Mouse (Mus musculus) MEL (cell line): ENCODE data around the gene Ppm1e. TPM values are rescaled to one million over a fixed set of nuclear protein-coding genes. Genes with fewer than 3 reads are reported as not detected.

Experiments used
- DNase-seq: peaks from one replicate; pipeline ENCODE4 v3.0.0; 2011; ENCODE audit warnings: low read depth, low spot score
- H3K27ac ChIP-seq: 2 replicates; pipeline ENCODE4 v1.5.1; 2012; ENCODE audit warnings: low read depth, mild to moderate bottlenecking, control low read depth, low read length, moderate library complexity; ENCODE audit not compliant: control insufficient read depth
- H3K27me3 ChIP-seq, 2 experiments: fragments of 150-350 bp in 1 of 2; sonication (generic) in 1 of 2; 2 replicates each; pipeline ENCODE4 v1.6.1; 2012; ENCODE audit warnings: low read length in 2 of 2, mild to moderate bottlenecking in 2 of 2, improper control_type of control experiment in 1 of 2, moderate library complexity in 1 of 2; ENCODE audit not compliant: insufficient read depth in 2 of 2, control insufficient read depth in 1 of 2
- H3K36me3 ChIP-seq, 2 experiments: 2 replicates each; pipeline ENCODE4 v1.6.1; 2012 to 2014; ENCODE audit warnings: low read length in 2 of 2, improper control_type of control experiment in 1 of 2, inconsistent platforms in 1 of 2, mild to moderate bottlenecking in 1 of 2; ENCODE audit not compliant: insufficient read depth in 2 of 2, control insufficient read depth in 1 of 2
- H3K4me1 ChIP-seq, 2 experiments: fragments of 150-350 bp in 1 of 2; sonication (generic) in 1 of 2; 2 replicates each; pipeline ENCODE4 v1.6.1; 2012; ENCODE audit warnings: low read length in 2 of 2, improper control_type of control experiment in 1 of 2, mild to moderate bottlenecking in 1 of 2; ENCODE audit not compliant: insufficient read depth in 2 of 2, control insufficient read depth in 1 of 2
- H3K4me3 ChIP-seq, 2 experiments: fragments of 150-350 bp in 1 of 2; sonication (generic) in 1 of 2; 2 replicates each; pipeline ENCODE4 v1.5.1; 2012; ENCODE audit warnings: low read depth in 2 of 2, low read length in 2 of 2, mild to moderate bottlenecking in 2 of 2, moderate library complexity in 2 of 2, control low read depth in 1 of 2, improper control_type of control experiment in 1 of 2; ENCODE audit not compliant: control insufficient read depth in 1 of 2, insufficient read depth in 1 of 2
- H3K79me2 ChIP-seq: 2 replicates; pipeline ENCODE4 v1.6.1; 2012; ENCODE audit warnings: mild to moderate bottlenecking, low read length, moderate library complexity; ENCODE audit not compliant: control insufficient read depth, poor library complexity, insufficient read depth
- H3K9ac ChIP-seq: 2 replicates; pipeline ENCODE4 v1.6.1; 2012; ENCODE audit warnings: low read depth, mild to moderate bottlenecking, control low read depth, low read length, moderate library complexity; ENCODE audit not compliant: control insufficient read depth, poor library complexity, severe bottlenecking
- H3K9me3 ChIP-seq: fragments of 150-350 bp; sonication (generic); replicated peaks from 2 replicates; pipeline ENCODE4 v1.6.1; 2012; ENCODE audit warnings: mild to moderate bottlenecking, low read length, improper control_type of control experiment, moderate library complexity; ENCODE audit not compliant: insufficient read depth
- CHD1 ChIP-seq: IDR thresholded peaks from 2 replicates; pipeline ENCODE4 v1.6.1; 2012; ENCODE audit warnings: low read depth, mild to moderate bottlenecking, inconsistent platforms, low read length, improper control_type of control experiment
- CTCF ChIP-seq, 3 experiments: IDR thresholded peaks in 2 of 3; conservative IDR thresholded peaks in 1 of 3; 2 replicates each; pipeline ENCODE4 v1.5.1; 2011 to 2012; ENCODE audit warnings: low read length in 3 of 3, low read depth in 2 of 3, mild to moderate bottlenecking in 2 of 3, improper control_type of control experiment in 1 of 3, inconsistent platforms in 1 of 3, mixed read lengths in 1 of 3, moderate library complexity in 1 of 3; ENCODE audit not compliant: control insufficient read depth in 1 of 3, insufficient read depth in 1 of 3, poor library complexity in 1 of 3, severe bottlenecking in 1 of 3
- E2F4 ChIP-seq: IDR thresholded peaks from 2 replicates; pipeline ENCODE4 v1.6.1; 2011; ENCODE audit warnings: low read depth, low read length, improper control_type of control experiment, borderline replicate concordance
- ELF1 ChIP-seq: IDR thresholded peaks from 2 replicates; pipeline ENCODE4 v1.6.1; 2014; ENCODE audit warnings: low read depth, mild to moderate bottlenecking, inconsistent platforms, low read length, improper control_type of control experiment, moderate library complexity
- EP300 ChIP-seq, 2 experiments: IDR thresholded peaks; 2 replicates each; pipeline ENCODE4 v1.6.1; 2011; ENCODE audit warnings: improper control_type of control experiment in 2 of 2, low read length in 2 of 2, low read depth in 1 of 2, mild to moderate bottlenecking in 1 of 2
- ETS1 ChIP-seq: IDR thresholded peaks from 2 replicates; pipeline ENCODE4 v1.6.1; 2012; ENCODE audit warnings: low read depth, mild to moderate bottlenecking, inconsistent platforms, low read length, improper control_type of control experiment, moderate library complexity
- GABPA ChIP-seq: IDR thresholded peaks from 2 replicates; pipeline ENCODE4 v1.6.1; 2012; ENCODE audit warnings: low read depth, mild to moderate bottlenecking, inconsistent platforms, low read length, improper control_type of control experiment, moderate library complexity
- HCFC1 ChIP-seq: IDR thresholded peaks from 2 replicates; pipeline ENCODE4 v1.6.1; 2012; ENCODE audit warnings: low read depth, mild to moderate bottlenecking, inconsistent platforms, low read length, improper control_type of control experiment, moderate library complexity
- KAT2A ChIP-seq: conservative IDR thresholded peaks from 2 replicates; pipeline ENCODE4 v1.6.1; 2012; ENCODE audit warnings: low read depth, low read length, improper control_type of control experiment, inconsistent platforms
- MAFK ChIP-seq: IDR thresholded peaks from 2 replicates; pipeline ENCODE4 v1.6.1; 2011; ENCODE audit warnings: low read depth, mild to moderate bottlenecking, low read length, improper control_type of control experiment, borderline replicate concordance
- MAX ChIP-seq: IDR thresholded peaks from 2 replicates; pipeline ENCODE4 v1.6.1; 2011; ENCODE audit warnings: low read length, improper control_type of control experiment
- MXI1 ChIP-seq: IDR thresholded peaks from 2 replicates; pipeline ENCODE4 v1.6.1; 2011; ENCODE audit warnings: mild to moderate bottlenecking, low read depth, low read length, improper control_type of control experiment
- MYB ChIP-seq: IDR thresholded peaks from 2 replicates; pipeline ENCODE4 v1.6.1; 2011; ENCODE audit warnings: mild to moderate bottlenecking, low read depth, low read length, improper control_type of control experiment
- NELFE ChIP-seq: IDR thresholded peaks from 2 replicates; pipeline ENCODE4 v1.6.1; 2011; ENCODE audit warnings: low read depth, low read length, improper control_type of control experiment
- NRF1 ChIP-seq: IDR thresholded peaks from 2 replicates; pipeline ENCODE4 v1.6.1; 2014; ENCODE audit warnings: low read depth, mild to moderate bottlenecking, inconsistent platforms, low read length, improper control_type of control experiment, moderate library complexity; ENCODE audit not compliant: poor library complexity, insufficient read depth, severe bottlenecking
- POLR2A ChIP-seq, 2 experiments: IDR thresholded peaks; 2 replicates each; pipeline ENCODE4 v1.6.1; 2011 to 2012; ENCODE audit warnings: low read length in 2 of 2, mild to moderate bottlenecking in 2 of 2, control low read depth in 1 of 2, improper control_type of control experiment in 1 of 2, low read depth in 1 of 2, moderate library complexity in 1 of 2; ENCODE audit not compliant: control insufficient read depth in 1 of 2, insufficient read depth in 1 of 2, poor library complexity in 1 of 2
- POLR2AphosphoS5 ChIP-seq: IDR thresholded peaks from 2 replicates; pipeline ENCODE4 v1.6.1; 2012; ENCODE audit warnings: low read depth, borderline replicate concordance, mild to moderate bottlenecking, inconsistent platforms, low read length, moderate library complexity, mixed read lengths
- RAD21 ChIP-seq: IDR thresholded peaks from 2 replicates; pipeline ENCODE4 v1.6.1; 2011; ENCODE audit warnings: mild to moderate bottlenecking, low read depth, low read length, improper control_type of control experiment
- TAL1 ChIP-seq: IDR thresholded peaks from 2 replicates; pipeline ENCODE4 v1.6.1; 2012; ENCODE audit warnings: mild to moderate bottlenecking, inconsistent platforms, low read length, moderate library complexity, mixed read lengths
- TBP ChIP-seq: IDR thresholded peaks from 2 replicates; pipeline ENCODE4 v1.8.0; 2011; ENCODE audit warnings: low read depth, low read length, improper control_type of control experiment
- TCF12 ChIP-seq: IDR thresholded peaks from 2 replicates; pipeline ENCODE4 v1.6.1; 2014; ENCODE audit warnings: low read depth, mild to moderate bottlenecking, inconsistent platforms, low read length, improper control_type of control experiment, moderate library complexity
- UBTF ChIP-seq: IDR thresholded peaks from 2 replicates; pipeline ENCODE4 v1.6.1; 2012; ENCODE audit warnings: low read depth, mild to moderate bottlenecking, inconsistent platforms, low read length, improper control_type of control experiment, moderate library complexity, borderline replicate concordance; ENCODE audit not compliant: insufficient read depth
- USF1 ChIP-seq: IDR thresholded peaks from 2 replicates; pipeline ENCODE4 v1.6.1; 2014; ENCODE audit warnings: low read depth, mild to moderate bottlenecking, inconsistent platforms, low read length, improper control_type of control experiment, moderate library complexity
- ZC3H11A ChIP-seq: IDR thresholded peaks from 2 replicates; pipeline ENCODE4 v1.6.1; 2012; ENCODE audit warnings: low read depth, mild to moderate bottlenecking, inconsistent platforms, low read length, improper control_type of control experiment
- ZKSCAN1 ChIP-seq: IDR thresholded peaks from 2 replicates; pipeline ENCODE4 v1.6.1; 2012; ENCODE audit warnings: low read depth, mild to moderate bottlenecking, inconsistent platforms, low read length, improper control_type of control experiment, moderate library complexity
- ZMIZ1 ChIP-seq: IDR thresholded peaks from 2 replicates; pipeline ENCODE4 v1.6.1; 2012; ENCODE audit warnings: low read depth, mild to moderate bottlenecking, inconsistent platforms, low read length, improper control_type of control experiment, moderate library complexity
- ZNF384 ChIP-seq: IDR thresholded peaks from 2 replicates; pipeline ENCODE4 v1.6.1; 2012; ENCODE audit warnings: low read depth, mild to moderate bottlenecking, inconsistent platforms, low read length, improper control_type of control experiment
- polyA plus RNA-seq, 2 experiments: library from polyadenylated mRNA; stranded (reverse) in 1 of 2; unstranded in 1 of 2; fragments of >175 nt in 1 of 2; fragments of >200 nt in 1 of 2; gene quantifications; 2 replicates each; pipeline versions ENCODE4 v1.2.1 to v1.2.4; 2012; ENCODE audit warnings: low replicate concordance in 2 of 2, low read depth in 1 of 2; ENCODE audit not compliant: insufficient read length in 2 of 2, insufficient read depth in 1 of 2, missing spikeins in 1 of 2
- total RNA-seq: library from RNA; depleted of rRNA; stranded (reverse); fragments of 300-350 nt; gene quantifications from 2 replicates; pipeline ENCODE4 v1.2.3, GENCODE M21; 2012

Ppm1e gene
- total and polyA plus RNA-seq, 3 experiments: 1.3 to 2.8 TPM; not detected in 1

DNA sequence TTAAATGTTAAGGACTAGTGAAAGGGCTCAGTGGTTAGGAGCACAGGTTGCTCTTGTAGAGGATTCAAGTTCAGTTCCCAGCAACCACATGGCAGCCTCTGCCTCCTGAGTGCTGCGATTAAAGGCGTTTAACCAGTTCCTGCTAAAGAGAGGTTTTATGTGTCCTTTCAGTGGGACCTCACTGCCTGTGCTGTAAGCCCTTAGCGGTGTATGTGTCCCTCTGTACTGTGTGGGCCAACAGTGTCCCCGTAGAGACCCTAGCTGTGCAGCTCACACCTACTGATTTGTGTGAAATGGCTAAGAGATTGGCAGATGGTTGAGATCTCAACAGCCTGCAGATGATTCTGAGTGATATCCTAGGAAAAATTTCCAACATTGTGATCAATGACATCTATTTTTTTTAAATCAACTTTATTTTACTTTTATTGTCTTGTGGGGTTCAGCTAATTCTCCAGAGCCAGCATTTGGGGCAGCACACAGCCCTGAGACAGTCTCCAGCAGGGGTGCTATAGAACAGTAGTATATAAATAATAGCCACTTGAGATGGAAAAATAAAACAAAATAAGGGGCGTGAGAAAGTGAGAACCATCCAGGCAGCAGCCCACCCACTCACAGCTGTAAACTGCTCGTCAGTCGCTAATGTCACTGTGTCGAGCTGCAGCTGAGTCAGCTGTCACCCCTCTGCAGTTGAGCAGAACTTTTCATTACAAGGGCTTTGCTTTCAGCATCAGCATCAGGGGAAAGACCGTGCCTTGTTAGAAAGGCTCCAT is 111.9 kb downstream of the Ppm1e start:
- Histone ChIP-seq H3K79me2 (no peaks in the 10 kb centered on the region), H3K27ac (no peak overlapping the region), H3K9ac (no peak overlapping the region), H3K4me3 (no peak overlapping the region), H3K4me1 (no peaks in the 10 kb centered on the region), H3K27me3 (no peaks in the 10 kb centered on the region), H3K9me3 (no peaks in the 10 kb centered on the region), H3K36me3 (no peaks in the 10 kb centered on the region)
- no peak for TF ChIP-seq ZMIZ1
- no peak for TF ChIP-seq MAX
- no peak for TF ChIP-seq E2F4
- no peak for TF ChIP-seq POLR2A (IDR thresholded peaks at IDR 0.05; ENCODE audit: control insufficient read depth in 1 of 2, insufficient read depth in 1 of 2, low read depth in 1 of 2, low read length in 2 of 2, poor library complexity in 1 of 2)
- TF ChIP-seq CHD1: no peak
- no peak for TF ChIP-seq ZKSCAN1
- TF ChIP-seq UBTF: no peak
- TF ChIP-seq TBP: no peak
- no peak for TF ChIP-seq ETS1
- TF ChIP-seq MXI1: no peak
- no peak for TF ChIP-seq CTCF (IDR thresholded peaks at IDR 0.05 in 2 of 3, conservative IDR thresholded peaks at IDR 0.05 in 1 of 3; ENCODE audit: control insufficient read depth in 1 of 3, insufficient read depth in 1 of 3, low read depth in 2 of 3, low read length in 3 of 3, poor library complexity in 1 of 3, severe bottlenecking in 1 of 3)
- TF ChIP-seq ZNF384: no peak
- TF ChIP-seq KAT2A: no peak
- no peak for TF ChIP-seq GABPA
- TF ChIP-seq TAL1: no peak
- no peak for DNase-seq

DNA sequence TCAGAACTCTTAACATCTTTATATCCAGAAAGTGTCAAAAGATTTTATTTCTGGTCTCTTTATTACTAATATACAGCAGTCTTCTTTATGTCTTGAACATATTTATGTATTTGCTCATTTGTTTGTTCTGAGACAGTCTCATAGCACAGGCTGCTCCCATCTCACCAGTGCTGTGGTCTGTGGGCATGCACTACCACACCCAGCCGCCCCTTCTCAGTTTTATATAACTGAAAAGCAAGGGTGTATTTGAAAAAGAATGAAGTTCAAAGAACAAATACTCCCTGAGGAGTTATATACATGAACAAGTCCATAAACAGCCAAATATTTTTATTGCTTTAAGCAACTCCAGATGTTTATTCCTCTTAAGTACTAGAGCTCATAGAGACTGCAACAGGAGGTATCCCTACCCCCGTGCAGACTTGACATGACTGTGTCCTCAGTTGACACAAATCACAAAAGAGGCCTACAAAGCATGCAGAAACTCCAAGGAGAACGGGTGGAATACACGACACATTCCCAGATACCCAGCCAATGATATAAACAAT is 112.6 kb downstream of the Ppm1e start:
- no peak overlapping the region for H3K9ac ChIP-seq
- TF ChIP-seq E2F4: no peak
- TF ChIP-seq MAX: no peak
- no peak for TF ChIP-seq CHD1
- TF ChIP-seq TCF12: no peak
- TF ChIP-seq USF1: no peak
- no peak for TF ChIP-seq NRF1
- TF ChIP-seq ELF1: no peak
- no peak for TF ChIP-seq ZC3H11A
- no peak for TF ChIP-seq NELFE
- TF ChIP-seq RAD21: no peak
- no peak for TF ChIP-seq CTCF (IDR thresholded peaks at IDR 0.05 in 2 of 3, conservative IDR thresholded peaks at IDR 0.05 in 1 of 3; ENCODE audit: control insufficient read depth in 1 of 3, insufficient read depth in 1 of 3, low read depth in 2 of 3, low read length in 3 of 3, poor library complexity in 1 of 3, severe bottlenecking in 1 of 3)
- TF ChIP-seq MYB: no peak
- no peak for TF ChIP-seq TAL1
- TF ChIP-seq EP300 (IDR thresholded peaks at IDR 0.05; ENCODE audit: low read depth in 1 of 2, low read length in 2 of 2): no peak
- no peak for TF ChIP-seq UBTF
- no peak for TF ChIP-seq POLR2AphosphoS5
- TF ChIP-seq MAFK: no peak
- TF ChIP-seq HCFC1: no peak

More for the DNA sequence above, 112.6 kb downstream of the Ppm1e start:
- Histone ChIP-seq H3K36me3 (no peaks in the 10 kb centered on the region), H3K4me3 (no peak overlapping the region), H3K27ac (no peak overlapping the region), H3K27me3 (no peaks in the 10 kb centered on the region), H3K79me2 (no peaks in the 10 kb centered on the region), H3K4me1 (no peaks in the 10 kb centered on the region), H3K9me3 (no peaks in the 10 kb centered on the region)
- no peak for DNase-seq
